Mouse (Mus musculus): ENCODE measurements around the gene Mical3.

DNA sequence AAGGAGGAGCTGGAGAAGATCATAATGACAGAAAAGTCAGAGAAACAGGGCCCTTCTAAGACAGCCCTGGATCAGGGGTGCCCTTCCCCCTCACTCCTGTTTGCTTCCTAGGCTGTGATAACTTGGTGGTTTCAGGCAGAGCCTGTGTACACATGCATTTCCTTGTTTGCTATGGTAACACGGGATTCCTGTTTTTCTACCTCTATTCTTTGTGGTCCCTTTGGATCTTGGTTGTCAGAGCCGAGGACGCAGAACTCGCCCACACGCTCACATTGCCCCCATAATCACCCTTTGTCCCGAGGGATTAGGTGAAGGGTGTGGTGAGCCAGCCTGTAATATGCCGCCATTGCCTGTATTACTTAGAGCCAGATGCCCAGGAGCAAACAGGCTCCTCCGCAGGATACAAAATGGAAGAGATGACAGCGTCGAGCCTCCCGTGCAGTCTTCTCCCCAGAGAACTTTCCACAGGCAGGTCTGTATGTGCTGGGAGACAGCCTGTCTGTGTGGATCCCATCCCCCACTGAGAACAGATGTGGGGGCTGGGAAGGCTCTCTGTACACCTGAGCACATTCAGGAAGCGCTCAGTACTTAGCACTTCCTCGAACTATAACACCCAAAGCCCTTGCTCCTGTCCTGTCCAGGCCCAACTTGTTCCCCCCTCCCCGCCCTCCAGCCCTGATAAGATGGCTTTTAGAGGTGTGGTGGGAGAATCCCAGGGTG, 45.4 kb upstream of the Mical3 start:
- no peak for TF ChIP-seq CTCF (IDR thresholded peaks at IDR 0.05; ENCODE audit: borderline replicate concordance, control insufficient read depth, extremely low read depth, insufficient read depth, low read length, poor library complexity)
- TF ChIP-seq POLR2A (IDR thresholded peaks at IDR 0.05; ENCODE audit: control insufficient read depth, extremely low read depth, insufficient read depth, low read length, poor library complexity) = no peak

Data from thymus, adult 2 months (tissue).